Mouse (Mus musculus): ENCODE data around the gene Pdk3.

- TF ChIP-seq GATA1 (IDR thresholded peaks at IDR 0.05; ENCODE audit: borderline replicate concordance, low read length) (no peak), FLI1 (IDR thresholded peaks at IDR 0.05; ENCODE audit: low read length) (no peak)
Observed at GRCm38 (mm10) chrX:93877634-93878016, 45.6 kb upstream of the Pdk3 start.
